Mouse (Mus musculus) heart, adult 2 months (tissue): ENCODE measurements around the gene Nfam1.

Experiments used
- CTCF ChIP-seq: fragments of 200-600 bp; IDR thresholded peaks from 2 replicates; pipeline ENCODE4 v1.8.1; 2022; ENCODE audit warnings: antibody characterized with exemption, mild to moderate bottlenecking, moderate library complexity
- EP300 ChIP-seq: fragments of 200-500 bp; IDR thresholded peaks from 2 replicates; pipeline ENCODE4 v1.6.1; 2011; ENCODE audit warnings: low read depth, low read length, control low read depth; ENCODE audit not compliant: insufficient read depth
- POLR2A ChIP-seq: fragments of 200-500 bp; IDR thresholded peaks from 2 replicates; pipeline ENCODE4 v1.6.1; 2011; ENCODE audit warnings: mild to moderate bottlenecking, low read depth, low read length, control low read depth; ENCODE audit not compliant: insufficient read depth

GRCm38 (mm10) chr15:83043362-83043708 is 10.2 kb upstream of the Nfam1 start:
- TF ChIP-seq CTCF (no peak), POLR2A (no peak), EP300 (no peak)
